Mouse (Mus musculus) left cerebral cortex, postnatal 36 days (tissue): ENCODE results near the gene Zcchc4. TPM values are rescaled to one million over a fixed set of nuclear protein-coding genes. Genes with fewer than 3 reads are reported as not detected.
A peak's percentile ranks its signal among the peaks of the same experiment; 100 is the strongest.
"Not testable (repeated sequence)": the region's sequence is repeated elsewhere in the genome, so short reads cannot be mapped to it uniquely, and the experiment has no call there.

Experiments
- DNase-seq, 2 experiments: peaks; one replicate each; pipeline ENCODE4 v3.0.0; 2021 to 2022; ENCODE audit warnings: low spot score in 2 of 2, mixed read lengths in 1 of 2
- intact Hi-C: fragments of 180-260 bp; cut with DNase I; formaldehyde crosslinking; loops from one replicate; pipeline ENCODE4 v1.15.1; 2025
- total RNA-seq, 2 experiments: library from RNA; stranded (reverse); gene quantifications; 2 replicates each; pipeline ENCODE4 v1.2.3; 2021

The Zcchc4 gene
- total RNA-seq: 10 to 100 TPM in 1 of 2 experiments, 1 to 10 TPM in 1; 9.0 to 10.5 TPM

DNA sequence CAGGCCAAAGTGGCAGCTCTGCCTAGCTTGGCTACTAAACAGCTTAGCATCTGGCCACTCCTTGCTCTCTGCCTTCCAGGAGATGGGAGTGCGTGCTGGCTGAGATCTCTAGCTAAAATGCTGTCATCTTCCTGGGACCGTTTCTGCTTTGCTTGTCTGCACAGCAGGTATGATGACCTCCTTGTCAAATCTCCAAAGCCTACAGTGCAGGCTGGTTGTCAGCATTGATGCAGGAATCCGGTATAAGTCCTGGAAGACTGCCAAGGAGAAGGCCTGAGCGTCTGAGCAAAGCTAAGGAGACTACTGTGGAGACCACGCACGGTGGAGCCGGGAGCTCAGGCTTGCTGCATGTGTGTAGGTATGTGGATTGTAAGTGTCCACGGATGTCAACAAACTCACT, at the start of gene Zcchc4:
Gene Zcchc4 (plus strand): TSS at position 173 of the 400 bp plus-strand sequence.
- no peak for DNase-seq
- intact Hi-C loops: no loop called here

DNA sequence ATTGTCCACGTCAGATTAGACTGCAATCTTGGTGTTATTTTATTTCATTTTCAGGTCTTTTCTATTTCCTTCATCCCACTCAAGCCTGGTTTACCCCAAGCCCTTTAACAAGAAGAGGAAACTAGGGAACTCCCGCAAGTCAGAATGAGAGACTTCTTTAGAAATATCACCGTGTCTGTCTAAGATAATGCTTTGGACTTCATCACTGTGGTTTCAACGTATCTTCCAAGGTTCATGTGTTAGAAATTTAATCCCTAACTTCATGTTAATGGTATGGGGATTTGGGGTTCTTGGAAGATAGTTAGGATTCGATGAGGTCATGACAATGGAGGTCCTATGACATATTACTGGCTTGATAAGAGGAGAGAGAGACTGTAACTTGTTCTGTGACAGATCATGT, 47.5 kb upstream of the Zcchc4 start:
- intact Hi-C loops: no loop called here
- no peak for DNase-seq

DNA sequence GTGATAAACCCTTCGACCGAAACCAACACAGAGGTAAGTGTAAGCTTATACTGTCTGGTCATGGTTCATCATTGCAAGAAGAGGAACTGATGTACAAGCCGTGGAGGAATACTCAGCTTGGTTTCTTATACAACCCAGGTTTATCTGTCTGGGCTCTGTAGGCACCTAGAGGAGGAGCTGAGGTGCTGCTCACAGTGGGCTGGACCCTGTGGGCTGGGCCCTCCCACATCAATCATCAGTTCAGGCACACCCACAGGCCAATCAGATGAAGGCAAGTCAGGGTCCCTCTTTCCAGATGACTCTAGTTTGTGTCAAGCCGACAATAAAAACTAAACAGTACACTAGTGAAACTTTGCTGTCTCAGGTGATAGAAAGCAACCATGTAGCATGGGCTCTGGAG, 42.4 kb upstream of the Zcchc4 start:
- intact Hi-C loops: no loop called here
- DNase-seq: no peak

DNA sequence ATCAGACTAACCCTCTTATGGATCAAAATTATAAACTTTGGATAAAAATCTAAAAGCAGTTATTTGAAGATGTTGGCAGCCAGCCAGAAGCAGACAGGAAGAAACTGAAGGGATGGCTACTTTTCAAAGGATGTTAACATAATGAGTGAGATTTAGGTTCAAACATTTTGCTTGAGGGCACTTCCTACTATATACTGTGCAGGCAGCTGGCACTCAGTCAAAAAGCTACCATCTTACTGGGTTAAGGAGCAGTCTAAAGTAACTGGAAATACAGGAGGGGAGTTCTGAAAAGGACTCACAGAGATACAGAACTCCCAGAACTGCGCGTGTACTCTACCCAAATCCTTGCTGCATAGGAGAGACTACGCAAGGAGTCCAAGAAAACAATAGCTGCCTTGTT, 39.2 kb upstream of the Zcchc4 start:
- intact Hi-C loops: no loop called here
- DNase-seq: no peak

DNA sequence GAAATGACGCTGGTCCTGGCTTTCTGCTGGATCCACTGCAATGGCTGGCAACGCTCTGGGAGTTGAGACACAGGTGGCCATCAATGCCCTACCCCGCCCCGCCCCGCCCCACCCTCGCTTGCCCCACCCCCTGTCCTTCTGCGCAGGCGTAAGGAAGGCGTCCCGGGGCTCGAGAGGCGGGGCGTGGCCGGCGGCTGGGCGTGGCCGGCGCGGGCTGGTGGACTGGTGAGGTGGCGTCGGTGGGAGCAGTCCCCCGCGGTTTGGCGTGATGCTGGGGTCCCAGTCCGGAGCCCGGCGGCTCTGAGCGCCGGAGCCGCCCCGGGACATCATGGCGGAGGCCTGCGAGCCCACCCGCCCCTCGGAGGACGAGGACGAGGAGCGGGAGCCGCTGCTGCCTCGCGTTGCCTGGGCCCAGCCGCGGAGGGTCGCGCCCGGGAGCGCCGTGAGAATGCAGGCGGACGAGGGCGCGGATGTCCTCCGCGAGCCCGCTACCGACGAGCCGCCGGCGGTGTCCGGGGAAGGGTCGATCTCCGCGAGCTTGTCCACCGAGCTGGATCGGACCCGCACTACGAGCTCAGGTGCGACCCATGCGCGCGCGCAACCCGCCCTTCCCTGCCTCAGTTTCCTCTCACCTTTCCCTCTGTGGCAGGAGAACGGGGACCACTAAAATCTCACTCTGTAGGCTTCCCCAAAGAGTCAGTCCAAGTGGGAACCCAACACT, 33.7 kb upstream of the Zcchc4 start, which contains the start of gene Pi4k2b:
Gene Pi4k2b (plus strand): TSS at position 184 of the 721 bp plus-strand sequence.
- peak; percentile 43 to 70 for DNase-seq
- intact Hi-C loops: loop anchor here (5.0 kb wide), 1 partner anchor 71 kb away; no protein-coding TSS in a partner anchor

DNA sequence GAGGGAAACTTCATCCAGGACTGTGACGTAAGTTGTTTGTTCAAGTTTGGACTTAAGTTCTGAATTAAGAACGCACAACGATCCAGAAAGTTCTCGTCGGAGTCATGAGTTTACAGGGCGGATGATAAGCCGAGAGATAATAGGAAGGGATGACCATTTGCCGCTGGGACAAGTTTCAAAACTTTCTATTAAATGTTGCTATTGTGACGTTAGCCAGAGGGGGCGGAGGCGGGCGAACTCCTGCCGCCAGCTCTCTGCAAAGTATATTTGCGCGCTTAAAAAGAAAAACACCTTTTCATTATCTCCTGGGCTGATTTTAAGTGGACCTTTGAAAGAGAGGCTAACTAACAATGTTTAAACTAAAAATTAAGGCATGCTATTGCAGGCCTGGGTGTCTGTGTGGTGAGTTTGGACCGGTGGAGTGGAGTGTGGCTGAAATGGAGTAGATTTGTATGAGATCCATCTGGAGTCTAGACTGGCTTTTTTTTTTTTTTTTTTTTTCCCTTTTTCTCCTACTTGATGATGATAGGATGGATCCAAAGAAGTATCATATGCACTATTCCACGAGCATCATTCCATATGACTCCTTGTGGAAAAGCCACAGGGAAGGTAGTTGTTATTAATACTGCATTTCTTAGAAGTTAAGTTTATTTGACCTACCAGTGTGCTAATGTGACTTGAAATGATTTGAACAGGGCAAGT, 32.9 kb upstream of the Zcchc4 start:
- intact Hi-C loops: loop anchor here (5.0 kb wide), 1 partner anchor 70 kb away; no protein-coding TSS in a partner anchor
- DNase-seq: peak in 1 of 2 experiments; percentile 4

DNA sequence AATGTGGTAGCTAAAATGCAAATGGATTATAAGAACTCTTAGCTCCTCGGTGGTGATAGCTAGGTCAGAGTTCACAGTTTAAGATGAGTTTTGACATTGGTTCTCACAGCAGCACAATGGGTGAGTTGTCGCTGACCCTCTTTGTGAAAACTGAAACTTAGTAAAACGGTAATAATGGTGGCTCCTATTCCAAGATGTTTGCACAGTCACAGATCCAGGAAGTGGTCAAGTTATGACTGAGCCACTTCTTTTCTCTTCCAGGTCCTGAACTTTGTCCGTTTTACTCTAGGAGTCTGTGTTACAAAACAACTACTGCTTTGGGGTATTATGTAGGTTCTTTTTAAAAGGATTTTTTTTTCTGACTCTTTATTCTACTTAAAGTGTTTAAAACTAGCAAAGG, 32.0 kb upstream of the Zcchc4 start:
- intact Hi-C loops: loop anchor here (5.0 kb wide), 1 partner anchor 69 kb away; no protein-coding TSS in a partner anchor

DNA sequence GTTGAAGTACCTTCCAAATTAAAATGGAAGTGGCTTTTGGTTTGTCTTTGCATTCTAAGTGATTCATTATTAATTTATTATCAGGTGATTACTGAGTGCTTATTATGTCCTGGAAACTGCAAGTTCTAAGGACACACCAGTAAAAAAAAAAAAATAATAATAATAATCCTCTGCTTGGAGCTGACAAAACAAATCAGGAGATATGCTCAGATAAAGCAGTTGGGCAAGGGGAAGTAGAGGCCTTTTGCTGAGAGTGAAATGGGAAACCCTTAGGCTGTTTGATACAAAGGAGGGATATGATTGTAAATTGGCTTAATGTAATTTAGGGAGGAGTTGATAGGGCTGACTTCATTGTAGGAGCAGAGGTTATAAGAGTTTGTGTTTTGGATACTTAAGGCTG, 28.3 kb upstream of the Zcchc4 start:
- no peak for DNase-seq
- intact Hi-C loops: no loop called here

More for the DNA sequence above, 32.0 kb upstream of the Zcchc4 start:
- DNase-seq: no peak

DNA sequence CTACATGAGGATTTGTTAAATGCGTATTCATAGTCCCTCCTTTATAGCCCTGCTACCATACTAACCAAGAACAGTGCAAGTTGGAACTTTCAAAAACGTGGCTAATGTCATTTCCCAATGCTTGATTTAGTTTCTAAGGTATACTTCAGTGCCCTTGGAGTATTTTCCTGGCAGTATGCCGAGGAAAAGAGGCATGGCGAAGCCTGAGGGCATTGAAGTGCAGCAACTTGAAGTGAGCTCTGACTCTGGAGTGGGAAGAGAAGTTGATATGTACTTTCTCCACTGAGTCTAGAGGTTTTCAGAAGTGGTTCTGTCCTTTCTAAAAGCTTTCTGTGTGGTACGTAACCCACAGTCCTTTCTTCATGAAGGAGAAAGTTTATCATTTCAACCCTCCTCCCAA, 26.5 kb upstream of the Zcchc4 start:
- DNase-seq: no peak
- intact Hi-C loops: no loop called here

DNA sequence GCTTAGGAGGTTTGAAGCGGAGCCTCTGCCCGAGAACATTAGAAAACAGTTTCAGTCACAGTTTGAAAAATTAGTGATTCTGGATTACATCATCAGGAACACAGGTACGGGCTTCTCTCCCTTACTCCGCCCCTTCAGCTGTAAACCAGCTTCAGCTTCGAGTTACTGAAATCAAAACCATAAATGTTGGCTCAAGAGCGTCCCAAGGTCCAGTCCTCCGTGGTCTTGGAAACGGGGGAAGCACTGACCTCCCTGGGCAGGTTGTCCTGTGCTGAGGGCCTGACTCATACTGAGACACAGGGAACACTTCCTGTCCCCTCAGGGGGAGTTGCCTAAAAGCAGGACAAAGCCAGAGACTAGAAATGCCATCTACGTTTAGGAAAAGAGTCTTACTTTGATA, 22.1 kb upstream of the Zcchc4 start:
- DNase-seq: no peak

DNA sequence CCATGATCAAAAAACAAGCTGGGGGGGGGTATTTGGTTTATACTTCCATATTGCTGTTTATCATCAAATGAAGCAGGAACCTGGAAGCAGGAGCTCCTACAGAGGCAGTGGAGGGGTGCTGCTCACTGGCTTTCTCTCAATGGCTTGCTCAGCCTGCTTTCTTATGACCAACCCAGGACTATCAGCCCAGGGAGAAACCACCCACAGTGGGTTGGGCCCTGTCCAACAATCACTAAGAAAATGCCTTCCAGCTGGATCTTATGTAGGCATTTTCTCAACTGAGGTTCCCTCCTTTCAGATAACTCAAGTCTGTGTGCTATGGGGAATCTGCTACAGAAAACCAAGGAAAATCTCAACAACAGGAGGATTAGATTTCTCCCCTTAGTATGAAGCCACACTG, 21.0 kb upstream of the Zcchc4 start:
- DNase-seq: no peak
- intact Hi-C loops: no loop called here

More for the DNA sequence above, 22.1 kb upstream of the Zcchc4 start:
- intact Hi-C loops: no loop called here

DNA sequence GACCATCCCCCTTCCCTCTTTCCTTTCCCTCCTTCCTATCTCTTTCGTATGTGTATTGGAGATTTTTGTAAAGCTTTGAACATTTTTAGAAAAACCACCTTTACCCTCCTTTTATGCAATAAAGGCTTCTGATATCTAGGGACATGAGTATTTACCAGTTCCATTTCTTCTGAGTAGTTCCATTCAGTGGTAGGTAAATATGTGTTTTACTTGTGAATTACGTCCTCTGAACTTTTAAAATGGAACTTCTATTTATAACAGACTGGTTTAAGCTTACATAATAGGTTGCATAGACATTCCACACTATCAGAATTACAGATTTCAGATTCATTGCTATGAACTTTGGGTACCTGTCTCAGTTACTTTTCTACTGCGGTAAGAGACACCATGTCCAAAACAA, 19.9 kb upstream of the Zcchc4 start:
- no peak for DNase-seq
- intact Hi-C loops: no loop called here

DNA sequence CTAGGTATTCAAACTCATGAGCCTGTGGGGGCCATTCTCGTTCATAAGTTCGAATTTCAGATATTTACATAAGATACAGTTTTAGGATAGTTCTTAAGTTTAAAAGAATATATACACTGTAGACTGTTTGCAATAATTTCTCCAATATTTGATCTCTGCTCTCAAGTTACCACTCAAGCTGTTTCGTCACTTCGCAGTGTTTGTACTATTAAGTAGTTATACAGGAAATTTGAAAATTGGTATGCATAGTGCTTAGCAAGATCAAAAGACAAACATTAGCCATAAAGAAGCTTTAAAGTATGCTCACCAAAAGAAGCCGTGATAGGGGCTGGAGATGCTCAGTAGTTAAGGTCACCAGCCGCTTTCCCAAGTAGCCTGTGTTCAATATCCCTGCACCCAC, 19.2 kb upstream of the Zcchc4 start:
- intact Hi-C loops: no loop called here
- DNase-seq: no peak

DNA sequence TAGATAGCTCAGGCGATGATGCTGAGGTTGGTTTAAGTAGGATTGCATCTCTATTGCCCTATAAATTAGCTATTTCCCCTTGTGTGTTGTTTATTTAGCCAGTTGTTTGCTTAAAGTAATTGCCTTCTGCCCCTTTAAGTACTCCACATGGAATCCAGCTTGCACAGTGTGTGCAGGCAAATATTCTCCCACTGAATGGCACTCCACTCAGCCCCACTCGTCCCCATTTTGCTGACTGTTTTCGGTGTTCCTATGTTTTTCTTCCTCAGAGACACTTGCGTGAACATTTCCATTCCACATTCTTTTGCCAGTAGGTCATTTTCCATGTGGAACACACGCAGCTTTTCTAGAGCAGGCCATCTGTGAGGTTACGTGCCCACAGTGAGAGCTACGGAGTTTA, 12.6 kb upstream of the Zcchc4 start:
- DNase-seq: no peak
- intact Hi-C loops: no loop called here

DNA sequence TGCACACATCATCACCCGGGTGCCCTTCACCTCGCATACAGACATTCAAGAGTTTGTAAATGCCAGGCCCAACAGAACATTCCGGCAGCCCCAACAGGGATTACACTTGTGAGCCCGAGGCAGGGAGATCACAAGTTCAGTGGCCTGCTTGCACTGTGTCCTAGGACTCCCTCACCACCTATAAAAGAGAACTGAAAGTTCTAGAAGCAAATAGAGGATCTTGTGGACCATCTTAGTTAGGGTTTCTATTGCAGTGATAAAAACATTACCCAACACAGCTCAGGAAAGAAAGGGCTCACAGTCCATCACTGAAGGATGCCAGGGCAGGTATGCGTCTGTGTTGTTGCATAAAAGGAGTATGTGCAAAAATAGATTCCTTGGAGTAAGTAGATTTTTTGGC, 942 bp upstream of the Zcchc4 start:
- intact Hi-C loops: no loop called here

DNA sequence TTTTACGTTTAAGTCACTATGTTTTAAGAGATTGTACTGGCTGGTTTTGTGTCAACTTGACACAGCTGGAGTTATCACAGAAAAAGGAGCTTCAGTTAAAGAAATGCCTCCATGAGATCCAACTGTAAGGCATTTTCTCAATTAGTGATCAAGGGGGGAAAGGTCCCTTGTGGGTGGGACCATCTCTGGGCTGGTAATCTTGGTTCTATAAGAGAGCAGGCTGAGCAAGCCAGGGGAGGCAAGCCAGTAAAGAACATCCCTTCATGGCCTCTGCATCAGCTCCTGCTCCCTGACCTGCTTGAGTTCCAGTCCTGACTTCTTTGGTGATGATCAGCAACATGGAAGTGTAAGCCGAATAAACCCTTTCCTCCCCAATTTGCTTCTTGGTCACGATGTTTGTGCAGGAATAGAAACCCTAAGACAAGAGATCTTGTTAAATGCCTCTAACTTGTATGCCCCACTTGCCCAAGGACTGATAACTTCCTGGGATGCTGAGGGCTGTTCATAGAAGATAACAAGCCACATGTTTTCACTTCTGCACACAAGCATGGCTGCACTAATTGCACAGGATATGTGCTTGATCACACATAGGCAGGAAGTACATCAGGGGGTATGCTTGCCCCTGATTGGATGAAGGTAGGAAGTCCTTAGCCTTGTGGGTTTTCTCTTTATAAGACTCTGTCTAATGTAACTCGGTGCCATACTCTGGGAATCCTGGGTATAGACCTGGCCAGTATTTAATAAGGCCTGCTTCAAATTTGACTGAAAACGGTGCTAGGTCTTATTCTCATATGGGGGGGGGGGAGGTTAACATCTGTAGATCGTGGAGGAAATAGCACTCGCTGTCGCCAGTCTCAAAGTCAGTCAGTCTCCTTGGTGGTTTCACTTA, 1.5 kb downstream of the Zcchc4 start:
- intact Hi-C loops: not testable (repeated sequence)

More for the DNA sequence above, 942 bp upstream of the Zcchc4 start:
- DNase-seq: no peak

DNA sequence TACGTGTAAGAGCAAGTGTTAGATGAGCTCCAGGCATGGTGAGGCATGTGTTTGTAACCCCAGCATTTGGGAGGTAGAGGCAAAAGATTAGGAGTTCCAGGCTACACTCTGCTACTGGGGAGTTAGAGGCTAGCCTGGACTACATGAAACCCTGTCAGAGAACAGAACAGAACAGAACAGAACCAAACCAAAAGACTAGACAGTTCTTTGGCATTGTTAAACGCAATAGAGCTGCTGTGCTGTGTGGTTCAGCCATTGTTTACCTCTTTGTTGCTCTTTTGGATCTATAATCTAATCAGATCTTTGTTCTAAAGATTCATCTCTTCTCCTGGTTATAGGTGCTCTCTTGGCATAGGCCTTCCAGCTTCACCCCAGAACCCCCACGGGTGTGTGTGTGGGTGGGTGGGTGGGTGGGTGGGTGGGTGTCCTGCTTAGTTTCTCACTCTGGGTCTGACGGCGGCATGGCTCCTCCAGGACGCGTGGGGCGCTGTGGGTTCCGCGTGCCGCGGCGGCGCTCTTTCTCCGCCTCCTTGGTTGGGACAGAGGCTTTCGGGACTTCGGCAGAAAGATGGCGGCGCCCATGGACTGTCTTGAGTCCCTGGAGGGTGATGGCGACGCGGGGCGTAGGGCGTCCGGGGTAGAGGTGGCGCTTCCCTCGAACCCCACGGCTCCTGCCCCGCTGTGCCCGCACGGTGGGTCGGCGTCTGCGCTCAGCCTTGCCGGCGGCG, 7.5 kb downstream of the Zcchc4 start:
- intact Hi-C loops: loop anchor here (10.0 kb wide), 1 partner anchor 118 kb away; the partner anchor contains the start of gene Sepsecs

More for the DNA sequence above, 1.5 kb downstream of the Zcchc4 start:
- DNase-seq: not testable (repeated sequence)

DNA sequence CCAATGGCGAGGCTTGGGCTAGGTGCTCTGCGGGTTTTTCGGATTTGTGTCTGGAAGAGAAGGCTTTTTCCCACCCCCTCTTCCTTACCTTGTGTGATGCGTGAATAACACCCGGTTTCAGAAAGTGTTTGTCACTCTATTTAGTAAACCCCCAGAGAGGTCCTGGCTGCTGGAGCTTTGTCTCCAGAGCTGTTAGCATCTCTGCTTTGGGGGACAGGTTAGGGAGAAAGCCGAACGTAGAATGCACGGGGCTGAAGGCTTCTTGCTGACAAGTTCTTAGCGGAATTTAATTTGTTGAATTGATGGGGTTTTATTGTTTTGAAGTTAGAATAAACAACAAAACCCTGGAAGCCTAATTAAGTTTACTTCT, 8.0 kb downstream of the Zcchc4 start:
- intact Hi-C loops: loop anchor here (10.0 kb wide), 1 partner anchor 118 kb away; the partner anchor contains the start of gene Sepsecs
- no peak for DNase-seq

More for the DNA sequence above, 7.5 kb downstream of the Zcchc4 start:
- DNase-seq: peak; percentile 88 to 89

DNA sequence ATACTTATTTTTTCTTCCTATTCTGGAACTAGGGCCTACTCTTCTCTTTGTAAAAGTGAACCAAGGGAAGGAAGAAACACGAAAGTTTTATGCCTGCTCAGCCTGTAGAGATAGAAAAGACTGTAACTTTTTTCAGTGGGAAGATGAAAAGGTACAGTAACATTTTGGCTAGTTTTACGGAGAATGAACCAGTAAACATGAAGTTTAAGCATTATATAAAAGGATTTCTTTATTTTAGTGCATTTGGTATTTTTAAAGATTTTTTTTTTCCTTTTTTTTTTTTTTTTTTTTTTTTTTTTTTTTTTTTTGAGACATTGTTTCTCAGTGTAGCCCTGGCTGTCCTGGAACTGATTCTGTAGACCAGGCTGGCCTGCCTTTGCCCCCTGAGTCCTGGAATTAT, 8.7 kb downstream of the Zcchc4 start:
- DNase-seq: no peak
- intact Hi-C loops: loop anchor here (10.0 kb wide), 1 partner anchor 119 kb away; the partner anchor contains the start of gene Sepsecs
